Mouse (Mus musculus): Measurements from ENCODE around the gene Defb26.

Gene Defb26

DNA sequence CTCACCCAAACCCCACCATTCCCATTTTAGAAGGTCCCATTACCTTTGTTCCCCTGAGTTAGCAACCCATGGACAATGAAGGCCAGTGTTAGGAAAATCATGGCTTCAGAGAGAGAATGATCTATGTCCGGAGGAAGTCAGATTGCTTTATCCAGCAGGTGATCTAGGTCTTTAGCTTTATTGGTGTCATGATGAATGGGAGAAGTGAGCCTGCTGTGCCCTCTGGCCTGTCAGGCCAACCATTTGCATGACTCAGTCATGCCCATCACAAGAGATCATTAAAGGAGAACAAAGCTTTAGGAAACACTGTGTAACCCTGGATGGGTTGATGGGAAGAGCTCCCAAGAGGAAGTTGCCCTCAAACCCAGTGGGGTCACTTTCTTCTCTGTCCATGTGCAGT, at the start of gene Defb26:
Defb26 (minus strand) TSS at position 101 of the 400 bp plus-strand sequence.
- no peak for DNase-seq

GRCm38 (mm10) chr2:152556655-152557054, 45.2 kb upstream of the Defb26 start:
- DNase-seq, result no peak

- peak in 1 of 2 experiments; percentile 15 for DNase-seq
These were observed 42.4 kb upstream of the Defb26 start for GRCm38 (mm10) chr2:152553774-152554423.

- no peak for DNase-seq
These were observed 36.6 kb upstream of the Defb26 start for GRCm38 (mm10) chr2:152548124-152548523.

DNA sequence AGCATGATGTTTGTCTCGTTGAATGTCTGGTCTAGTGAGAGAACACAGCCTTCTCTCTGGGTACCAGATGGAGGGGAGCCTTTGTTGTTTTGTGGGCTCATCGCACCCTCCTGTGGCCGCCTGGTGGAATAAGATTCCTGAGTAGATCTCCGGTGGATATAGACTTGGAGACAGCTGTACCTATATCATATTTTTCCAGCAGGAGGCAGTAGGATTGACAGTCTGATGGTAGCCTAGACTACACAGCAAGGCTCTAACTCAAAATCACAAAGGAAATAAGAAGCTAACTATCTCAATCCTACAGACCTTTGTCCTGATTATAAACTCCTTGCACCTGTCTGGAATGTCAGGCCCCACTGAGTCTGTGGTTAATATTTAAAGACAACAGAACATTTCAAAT, 33.2 kb upstream of the Defb26 start:
- no peak for DNase-seq

- DNase-seq, result no peak
These were observed 32.0 kb upstream of the Defb26 start for GRCm38 (mm10) chr2:152543478-152543877.

- no peak for DNase-seq
These were observed 31.4 kb upstream of the Defb26 start for GRCm38 (mm10) chr2:152542897-152543296.

GRCm38 (mm10) chr2:152541979-152542378, 30.5 kb upstream of the Defb26 start:
- no peak for DNase-seq

GRCm38 (mm10) chr2:152539944-152540710, 28.6 kb upstream of the Defb26 start, which contains the start of gene Defb29:
Defb29 (minus strand) TSS chr2:152540098.
- no peak for DNase-seq

GRCm38 (mm10) chr2:152517981-152518380, 6.5 kb upstream of the Defb26 start, which contains the start of gene Defb28:
Defb28 (plus strand) TSS chr2:152518255.
- DNase-seq, result no peak

DNA sequence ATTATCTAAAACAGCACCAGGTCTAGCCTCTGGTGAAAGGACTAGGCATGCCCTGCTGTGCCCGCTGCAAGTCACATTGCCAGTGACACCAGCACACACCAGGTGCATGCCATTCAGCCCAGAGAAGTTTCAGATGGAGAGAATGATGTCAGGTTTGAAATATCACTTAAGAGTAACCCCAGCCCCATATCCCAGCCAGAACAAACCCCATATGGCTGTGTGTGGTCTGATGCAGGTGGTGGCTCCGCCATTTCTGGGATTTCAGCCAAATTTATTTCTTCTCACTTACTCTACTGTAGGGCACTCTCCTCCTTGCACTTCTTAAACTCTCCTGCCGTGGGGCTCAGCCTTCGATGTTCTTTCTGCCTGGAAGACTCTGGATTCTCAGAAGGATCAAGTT, 4.6 kb upstream of the Defb26 start:
- no peak for DNase-seq

DNA sequence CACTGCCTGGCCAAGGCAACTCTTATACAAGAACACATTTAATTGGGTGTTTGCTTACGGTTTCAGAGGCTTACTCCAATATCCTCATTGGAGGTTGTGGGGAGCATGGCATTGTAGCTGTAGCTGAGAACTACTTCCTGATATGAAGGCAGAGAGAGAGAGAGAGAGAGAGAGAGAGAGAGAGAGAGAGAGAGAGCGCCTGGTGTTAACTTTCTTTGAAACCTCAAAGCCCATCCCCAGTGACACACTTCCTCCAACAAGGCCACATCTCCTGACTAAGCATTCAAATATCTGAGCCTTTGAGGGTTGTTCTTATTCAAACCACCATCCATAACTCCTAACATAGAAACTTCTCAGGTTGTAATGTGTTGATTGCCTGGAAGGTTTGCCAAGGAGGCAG, 7.5 kb downstream of the Defb26 start:
- DNase-seq, result no peak

DNA sequence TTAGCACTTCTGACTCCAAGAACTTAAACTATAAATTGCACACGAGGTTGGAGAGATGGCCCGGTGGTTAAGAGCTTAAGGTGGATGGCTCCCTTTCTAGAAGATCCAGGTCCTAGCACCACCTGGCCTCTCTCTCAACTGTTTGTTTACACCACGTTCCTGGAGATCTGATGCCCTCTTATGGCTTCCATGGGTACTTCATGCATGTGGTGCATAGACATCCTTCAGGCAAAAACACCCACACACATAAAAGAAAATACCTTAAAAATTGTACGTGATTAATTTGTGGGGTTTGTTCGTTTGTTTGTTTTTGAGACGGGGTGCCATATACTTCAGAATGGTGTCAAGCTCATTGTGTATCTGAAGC, 10.6 kb downstream of the Defb26 start:
- no peak for DNase-seq

GRCm38 (mm10) chr2:152500204-152500862, 11.2 kb downstream of the Defb26 start:
- no peak for DNase-seq

GRCm38 (mm10) chr2:152498020-152498419, 13.5 kb downstream of the Defb26 start:
- no peak for DNase-seq

- DNase-seq, result no peak
These were observed 18.3 kb downstream of the Defb26 start for GRCm38 (mm10) chr2:152493151-152493550.

DNA sequence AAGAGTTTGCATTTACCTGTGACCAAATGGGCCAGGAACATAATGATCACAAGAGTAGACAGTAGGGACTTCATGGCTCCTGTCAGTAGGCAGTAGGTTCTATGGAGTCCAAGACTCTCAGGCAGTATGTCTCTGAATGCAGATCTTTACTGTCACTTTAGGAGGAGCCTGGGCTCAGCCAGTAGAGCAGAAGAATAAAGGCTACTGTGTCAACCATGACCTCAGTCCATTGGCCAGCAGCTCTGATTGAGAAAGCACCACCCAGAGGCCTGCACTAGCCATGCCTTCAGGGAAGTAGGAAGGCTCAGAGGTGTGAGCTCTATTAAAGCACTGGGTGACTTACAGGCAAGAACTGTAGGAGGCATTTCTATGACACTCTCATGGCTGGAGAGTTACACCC, 21.5 kb downstream of the Defb26 start, which contains the start of gene Defb22:
Defb22 (minus strand) TSS at position 101 of the 400 bp plus-strand sequence.
- no peak for DNase-seq

GRCm38 (mm10) chr2:152487024-152487423, 24.5 kb downstream of the Defb26 start:
- no peak for DNase-seq

DNA sequence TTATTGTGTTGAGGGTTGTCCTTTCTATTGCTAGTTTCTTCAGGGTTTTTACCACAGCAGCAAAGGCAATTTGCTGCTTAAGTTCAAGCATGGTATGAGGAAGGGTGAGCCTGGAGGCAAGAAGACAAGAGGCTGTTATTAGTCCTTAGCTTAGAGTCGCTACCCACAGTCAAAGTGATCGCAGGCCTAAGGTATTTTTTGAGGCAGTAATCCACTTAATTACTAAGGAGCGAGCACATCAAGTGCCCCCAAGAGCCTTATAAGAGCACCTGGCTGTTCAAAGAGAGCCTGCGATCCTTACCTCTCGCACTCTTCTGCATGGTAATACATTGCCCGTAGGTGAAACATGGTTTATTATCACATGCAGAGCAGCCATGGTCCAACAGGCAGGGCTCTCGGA, 29.8 kb downstream of the Defb26 start:
- DNase-seq, result no peak

DNA sequence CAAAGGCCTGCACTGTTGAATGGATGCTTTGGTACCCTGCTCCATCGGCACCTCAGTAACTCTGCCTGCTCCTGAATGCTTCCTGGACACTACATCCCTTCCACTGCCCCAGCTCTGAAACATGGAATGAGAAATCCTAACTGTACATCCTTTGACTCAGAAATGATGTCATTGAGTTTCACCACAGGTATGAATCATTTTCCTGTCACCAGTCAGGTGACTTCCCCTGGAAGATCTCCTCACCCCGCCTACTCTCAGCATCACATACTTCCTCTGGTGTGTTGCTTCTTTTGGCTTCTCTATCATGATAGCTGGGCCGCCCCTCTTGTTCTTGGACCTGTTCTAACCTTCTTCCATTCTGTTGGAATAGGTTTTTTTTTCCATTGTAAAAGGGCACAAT, 30.6 kb downstream of the Defb26 start:
- DNase-seq, result no peak

- no peak for DNase-seq
These were observed 34.7 kb downstream of the Defb26 start, which contains the start of gene Defb20 for GRCm38 (mm10) chr2:152476763-152477162. Defb20 (plus strand) TSS chr2:152477063.

GRCm38 (mm10) chr2:152472434-152472833, 39.1 kb downstream of the Defb26 start:
- no peak for DNase-seq

GRCm38 (mm10) chr2:152470973-152471372, 40.5 kb downstream of the Defb26 start:
- DNase-seq, result peak in 1 of 2 experiments; percentile 13
